Mouse (Mus musculus) neural tube, embryonic 14.5 days (tissue): ENCODE measurements around the gene Maml2. TPM values are rescaled to one million over a fixed set of nuclear protein-coding genes. Genes with fewer than 3 reads are reported as not detected.

Source experiments
- ATAC-seq: fragments of 200-750 bp; cut with Nextera tagmentation; 2 replicates; pipeline ENCODE4 v1.8.0; 2017; ENCODE audit warnings: low read depth, mild to moderate bottlenecking, moderate TSS enrichment, moderate library complexity
- H3K27ac ChIP-seq: fragments of 300-500 bp; sonication (generic); 2 replicates; pipeline ENCODE4 v1.5.1; 2014; ENCODE audit warnings: low read depth, mild to moderate bottlenecking, control low read depth, low read length, moderate library complexity, mixed read lengths
- H3K27me3 ChIP-seq: fragments of 300-500 bp; sonication (generic); 2 replicates; pipeline ENCODE4 v1.6.1; 2014; ENCODE audit warnings: low read length; ENCODE audit not compliant: control insufficient read depth, insufficient read depth
- H3K36me3 ChIP-seq: fragments of 300-500 bp; sonication (generic); 2 replicates; pipeline ENCODE4 v1.6.1; 2014; ENCODE audit warnings: low read length, mixed read lengths; ENCODE audit not compliant: control insufficient read depth, insufficient read depth
- H3K4me1 ChIP-seq: fragments of 300-500 bp; sonication (generic); 2 replicates; pipeline ENCODE4 v1.6.1; 2014; ENCODE audit warnings: low read length; ENCODE audit not compliant: control insufficient read depth, insufficient read depth
- H3K4me2 ChIP-seq: fragments of 300-500 bp; sonication (generic); 2 replicates; pipeline ENCODE4 v1.6.1; 2014; ENCODE audit warnings: mild to moderate bottlenecking, low read depth, low read length, control low read depth
- H3K4me3 ChIP-seq: fragments of 300-500 bp; sonication (generic); 2 replicates; pipeline ENCODE4 v1.5.1; 2014; ENCODE audit warnings: low read depth, low read length, control low read depth, mixed read lengths
- H3K9ac ChIP-seq: fragments of 300-500 bp; sonication (generic); replicated peaks from 2 replicates; pipeline ENCODE4 v1.6.1; 2014; ENCODE audit warnings: low read depth, mild to moderate bottlenecking, control low read depth, low read length, mixed read lengths
- H3K9me3 ChIP-seq: fragments of 300-500 bp; sonication (generic); 2 replicates; pipeline ENCODE4 v1.6.1; 2016; ENCODE audit warnings: low read length; ENCODE audit not compliant: control insufficient read depth
- WGBS: fragments of 180-500 bp; shearing (Covaris S2); extraction: QIAGEN DNeasy Blood & Tissue Kit; methylation state at CpG from one replicate; pipeline ENCODE4 v1.1.7; 2014; 5-methylcytosine and 5-hydroxymethylcytosine counted together
- polyA plus RNA-seq: library from polyadenylated mRNA; unstranded; fragments of >200 nt; fragmentation: Nextera tagmentation; extraction: Ambion mirVana; gene quantifications from 2 replicates; pipeline ENCODE4 v1.2.1, GENCODE M21; 2014

The Maml2 gene
- polyA plus RNA-seq, 1 experiment from 2014 or later, result 13.2 TPM

GRCm38 (mm10) chr9:13506956-13507821 lies 209.4 kb downstream of the Maml2 start:
- no peak for ATAC-seq
- Histone ChIP-seq H3K4me1 (no peaks in the 10 kb centered on the region), H3K4me3 (no peak overlapping the region), H3K27ac (no peak overlapping the region), H3K9ac (no peak overlapping the region), H3K9me3 (no peaks in the 10 kb centered on the region), H3K27me3 (no peaks in the 10 kb centered on the region), H3K4me2 (no peak overlapping the region), H3K36me3 (no peaks in the 10 kb centered on the region)
- WGBS, result 49% methylated on average over 6 of the region's 6 CpGs

- WGBS, result 89% methylated on average over 9 of the region's 9 CpGs
- Histone ChIP-seq H3K4me3 (no peak overlapping the region), H3K9ac (no peak overlapping the region), H3K4me2 (no peak overlapping the region), H3K27me3 (no peaks in the 10 kb centered on the region), H3K36me3 (no peaks in the 10 kb centered on the region), H3K9me3 (no peaks in the 10 kb centered on the region), H3K4me1 (no peaks in the 10 kb centered on the region), H3K27ac (no peak overlapping the region)
- ATAC-seq, result no peak
Observed at GRCm38 (mm10) chr9:13507822-13508188, 210.0 kb downstream of the Maml2 start.

GRCm38 (mm10) chr9:13509751-13510150 lies 212.0 kb downstream of the Maml2 start:
- Histone ChIP-seq H3K27me3 (no peaks in the 10 kb centered on the region), H3K4me3 (no peak overlapping the region), H3K36me3 (no peaks in the 10 kb centered on the region), H3K9me3 (no peaks in the 10 kb centered on the region), H3K9ac (no peak overlapping the region), H3K4me1 (no peaks in the 10 kb centered on the region), H3K4me2 (no peak overlapping the region), H3K27ac (0 out of 2 replicates have a peak overlapping the region, but pooled peaks have one; percentile 31)
- 76% methylated on average over 6 of the region's 6 CpGs for WGBS
- ATAC-seq, result peak; percentile 7; the same call in 1 of the 2 replicates

GRCm38 (mm10) chr9:13510621-13511369 lies 213.0 kb downstream of the Maml2 start:
- H3K4me1 ChIP-seq, result no peaks in the 10 kb centered on the region
- H3K9me3 ChIP-seq, result no peaks in the 10 kb centered on the region
- H3K27me3 ChIP-seq, result no peaks in the 10 kb centered on the region
- H3K4me2 ChIP-seq, result no peak overlapping the region
- H3K27ac ChIP-seq, result no peak overlapping the region
- no peaks in the 10 kb centered on the region for H3K36me3 ChIP-seq
- WGBS, result 73% methylated on average over 5 of the region's 5 CpGs
- H3K4me3 ChIP-seq, result no peak overlapping the region
- H3K9ac ChIP-seq, result no peak overlapping the region
- no peak for ATAC-seq

- no peak overlapping the region for H3K9ac ChIP-seq
- no peaks in the 10 kb centered on the region for H3K9me3 ChIP-seq
- ATAC-seq, result no peak
- no peaks in the 10 kb centered on the region for H3K4me1 ChIP-seq
- no peak overlapping the region for H3K4me3 ChIP-seq
- H3K27ac ChIP-seq, result no peak overlapping the region
- WGBS, result 52% methylated on average over 5 of the region's 5 CpGs
- H3K27me3 ChIP-seq, result no peaks in the 10 kb centered on the region
- H3K36me3 ChIP-seq, result no peaks in the 10 kb centered on the region
- H3K4me2 ChIP-seq, result no peak overlapping the region
Observed at GRCm38 (mm10) chr9:13513135-13513534, 215.4 kb downstream of the Maml2 start.

GRCm38 (mm10) chr9:13514435-13514834 lies 216.7 kb downstream of the Maml2 start:
- no peak overlapping the region for H3K4me3 ChIP-seq
- H3K9me3 ChIP-seq, result no peaks in the 10 kb centered on the region
- H3K36me3 ChIP-seq, result no peaks in the 10 kb centered on the region
- H3K4me1 ChIP-seq, result no peaks in the 10 kb centered on the region
- ATAC-seq, result no peak
- H3K4me2 ChIP-seq, result no peak overlapping the region
- no peak overlapping the region for H3K27ac ChIP-seq
- no peak overlapping the region for H3K9ac ChIP-seq
- no peaks in the 10 kb centered on the region for H3K27me3 ChIP-seq

GRCm38 (mm10) chr9:13515976-13516375 lies 218.2 kb downstream of the Maml2 start:
- Histone ChIP-seq H3K36me3 (no peaks in the 10 kb centered on the region), H3K4me1 (no peaks in the 10 kb centered on the region), H3K9me3 (no peaks in the 10 kb centered on the region), H3K4me2 (no peak overlapping the region), H3K9ac (no peak overlapping the region), H3K27ac (no peak overlapping the region), H3K4me3 (no peak overlapping the region), H3K27me3 (no peaks in the 10 kb centered on the region)
- no peak for ATAC-seq
- WGBS, result 86% methylated on average over 2 of the region's 2 CpGs

- Histone ChIP-seq H3K4me1 (no peaks in the 10 kb centered on the region), H3K9ac (no peak overlapping the region), H3K4me3 (no peak overlapping the region), H3K36me3 (no peaks in the 10 kb centered on the region), H3K27me3 (no peaks in the 10 kb centered on the region), H3K4me2 (no peak overlapping the region), H3K27ac (no peak overlapping the region), H3K9me3 (no peaks in the 10 kb centered on the region)
- ATAC-seq, result peak; percentile 11; the same call in 1 of the 2 replicates
- 72% methylated on average over 2 of the region's 2 CpGs for WGBS
Observed at GRCm38 (mm10) chr9:13518031-13518430, 220.3 kb downstream of the Maml2 start.

- WGBS, result 95% methylated on average over 2 of the region's 2 CpGs
- Histone ChIP-seq H3K9ac (no peak overlapping the region), H3K4me2 (no peak overlapping the region), H3K27me3 (no peaks in the 10 kb centered on the region), H3K4me1 (no peaks in the 10 kb centered on the region), H3K9me3 (no peaks in the 10 kb centered on the region), H3K36me3 (no peaks in the 10 kb centered on the region), H3K4me3 (no peak overlapping the region), H3K27ac (no peak overlapping the region)
- ATAC-seq, result peak; percentile 41; the same call in 1 of the 2 replicates
Observed at GRCm38 (mm10) chr9:13518441-13518971, 220.7 kb downstream of the Maml2 start.
